Mouse (Mus musculus) cerebellum, adult 2 months (tissue): ENCODE measurements around the gene Zfp991.
"Not testable (repeated sequence)": the region's sequence is repeated elsewhere in the genome, so short reads cannot be mapped to it uniquely, and the experiment has no call there.

ENCODE experiments used
- CTCF ChIP-seq: fragments of 200-500 bp; IDR thresholded peaks from 2 replicates; pipeline ENCODE4 v1.5.1; 2011; ENCODE audit warnings: low read depth, mild to moderate bottlenecking, control low read depth, low read length, moderate library complexity, borderline replicate concordance; ENCODE audit not compliant: insufficient read depth
- POLR2A ChIP-seq: fragments of 200-500 bp; IDR thresholded peaks from 2 replicates; pipeline ENCODE4 v1.6.1; 2011; ENCODE audit warnings: low read length, control low read depth, borderline replicate concordance; ENCODE audit not compliant: insufficient read depth

GRCm38 (mm10) chr4:147230026-147230425 lies 98.2 kb downstream of the Zfp991 start:
- TF ChIP-seq CTCF, POLR2A: not testable (repeated sequence)
